Mouse (Mus musculus) limb, embryonic 13.5 days (tissue): ENCODE measurements at regions not wholly inside any gene's neighbourhood (a gene's known extent, or its start where the extent isn't known, plus 50 kb on each side); places are given as distances from the start of the nearest gene placed in this dataset.

Source experiments
- ATAC-seq: fragments of 200-750 bp; cut with Nextera tagmentation; 2 replicates; pipeline ENCODE4 v1.8.0; 2017; ENCODE audit warnings: low read depth, moderate number of reproducible peaks, moderate TSS enrichment; ENCODE audit not compliant: low FRiP score
- H3K27ac ChIP-seq: fragments of 300-500 bp; sonication (generic); 2 replicates; pipeline ENCODE4 v1.5.1; 2015; ENCODE audit warnings: inconsistent platforms, mild to moderate bottlenecking, moderate library complexity
- H3K27me3 ChIP-seq: fragments of 300-500 bp; sonication (generic); 2 replicates; pipeline ENCODE4 v1.6.1; 2015; ENCODE audit warnings: mild to moderate bottlenecking, inconsistent platforms
- H3K36me3 ChIP-seq: fragments of 300-500 bp; sonication (generic); 2 replicates; pipeline ENCODE4 v1.6.1; 2015; ENCODE audit warnings: inconsistent platforms, mild to moderate bottlenecking, moderate library complexity
- H3K4me1 ChIP-seq: fragments of 300-500 bp; sonication (generic); 2 replicates; pipeline ENCODE4 v1.6.1; 2015; ENCODE audit warnings: inconsistent platforms
- H3K4me2 ChIP-seq: fragments of 300-500 bp; sonication (generic); replicated peaks from 2 replicates; pipeline ENCODE4 v1.6.1; 2015; ENCODE audit warnings: inconsistent platforms, mild to moderate bottlenecking, moderate library complexity
- H3K4me3 ChIP-seq: fragments of 300-500 bp; sonication (generic); 2 replicates; pipeline ENCODE4 v1.5.1; 2015; ENCODE audit warnings: moderate library complexity, mild to moderate bottlenecking, inconsistent platforms
- H3K9ac ChIP-seq: fragments of 300-500 bp; sonication (generic); 2 replicates; pipeline ENCODE4 v1.6.1; 2015; ENCODE audit warnings: mild to moderate bottlenecking, inconsistent platforms
- H3K9me3 ChIP-seq: fragments of 300-500 bp; sonication (generic); 2 replicates; pipeline ENCODE4 v1.6.1; 2016; ENCODE audit warnings: inconsistent platforms
- WGBS: fragments of 180-500 bp; shearing (Covaris S2); methylation state at CpG from one replicate; pipeline ENCODE4 v1.1.7; 2015; 5-methylcytosine and 5-hydroxymethylcytosine counted together

DNA sequence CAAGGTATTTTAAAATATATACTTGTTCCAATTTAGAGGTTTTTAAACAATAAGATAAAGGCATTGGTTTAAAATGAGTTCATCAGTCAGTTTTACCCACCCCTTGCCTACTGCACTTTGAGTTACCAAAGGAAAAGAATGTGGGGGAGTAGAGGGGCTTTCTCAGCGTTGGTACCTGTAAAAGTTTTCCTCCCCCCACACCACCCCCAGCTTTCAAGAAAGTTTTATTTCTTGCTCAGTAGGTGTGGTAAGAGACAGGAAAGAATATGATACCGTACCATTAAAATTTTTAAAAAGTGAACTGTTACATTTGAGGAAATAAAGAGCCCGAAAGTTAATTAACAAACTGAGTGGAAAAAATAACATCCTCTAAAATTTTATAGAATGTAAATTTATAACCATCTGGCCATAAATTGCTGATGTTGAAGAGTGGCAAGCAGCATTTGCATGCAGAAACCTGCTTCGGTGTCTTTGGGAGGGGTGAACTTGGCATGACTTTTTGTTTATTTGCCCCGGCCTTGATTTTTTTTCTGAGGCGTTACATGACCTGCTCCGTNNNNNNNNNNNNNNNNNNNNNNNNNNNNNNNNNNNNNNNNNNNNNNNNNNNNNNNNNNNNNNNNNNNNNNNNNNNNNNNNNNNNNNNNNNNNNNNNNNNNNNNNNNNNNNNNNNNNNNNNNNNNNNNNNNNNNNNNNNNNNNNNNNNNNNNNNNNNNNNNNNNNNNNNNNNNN lies 346.1 kb downstream of the Tfec start:
- no peak overlapping the region for H3K4me3 ChIP-seq
- peak; percentile 80 for ATAC-seq
- no peaks in the 10 kb centered on the region for H3K9me3 ChIP-seq
- no peaks in the 10 kb centered on the region for H3K36me3 ChIP-seq
- H3K4me1 ChIP-seq = peaks cover 42% of the 10 kb centered on the region
- H3K4me2 ChIP-seq = 0 out of 2 replicates have a peak overlapping the region, but pooled peaks have one; percentile 19
- WGBS = 13% methylated on average over 7 of the region's 7 CpGs
- H3K27me3 ChIP-seq = no peaks in the 10 kb centered on the region
- H3K9ac ChIP-seq = no peak overlapping the region
- peak overlapping the region; percentile 81 for H3K27ac ChIP-seq

DNA sequence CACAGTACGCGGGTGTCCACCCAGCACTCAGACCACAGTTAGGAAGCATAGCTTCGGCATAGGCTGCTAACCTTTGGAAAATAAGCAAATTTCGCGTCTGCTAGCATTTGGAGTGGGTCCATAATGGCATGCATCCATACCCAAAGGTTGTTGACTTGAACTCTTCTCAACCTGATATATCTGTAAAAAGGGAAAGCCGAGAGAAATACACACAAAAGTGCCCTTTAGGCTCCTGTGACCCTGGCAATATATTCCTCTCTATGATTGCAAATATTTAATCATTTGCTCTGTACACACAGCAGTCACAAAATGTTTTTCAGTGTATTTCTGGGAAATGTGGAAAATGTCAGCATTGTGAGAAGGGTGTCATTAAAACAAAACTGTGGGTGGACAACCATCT lies 347.1 kb downstream of the Tfec start:
- H3K36me3 ChIP-seq = no peaks in the 10 kb centered on the region
- no peak overlapping the region for H3K4me3 ChIP-seq
- H3K9ac ChIP-seq = no peak overlapping the region
- peak overlapping the region; percentile 59 for H3K27ac ChIP-seq
- H3K4me2 ChIP-seq = no peak overlapping the region
- WGBS = 73% methylated on average over 6 of the region's 6 CpGs
- H3K27me3 ChIP-seq = no peaks in the 10 kb centered on the region
- no peak for ATAC-seq
- peaks cover 42% of the 10 kb centered on the region for H3K4me1 ChIP-seq
- no peaks in the 10 kb centered on the region for H3K9me3 ChIP-seq

DNA sequence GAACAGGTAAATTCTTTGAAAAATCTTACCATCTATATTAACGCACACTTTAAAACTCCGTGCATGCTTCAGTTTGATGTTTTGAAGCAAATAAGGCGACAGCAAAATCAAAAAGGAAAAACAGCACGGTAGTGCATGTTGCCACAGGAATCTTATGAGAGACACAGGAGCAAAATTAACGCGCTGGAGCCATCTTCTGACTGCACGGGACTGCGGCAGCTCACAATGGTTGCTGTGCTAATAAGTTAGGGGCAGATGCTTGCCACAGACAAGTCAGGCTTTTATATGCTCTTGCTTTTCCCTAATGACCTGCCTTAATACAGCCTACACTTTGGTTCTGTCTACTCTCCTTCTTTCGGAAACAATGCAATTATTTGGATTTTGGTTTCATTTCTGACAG lies 347.8 kb downstream of the Tfec start:
- Histone ChIP-seq H3K27ac (peak overlapping the region; percentile 59; the same call in 1 of the 2 replicates), H3K4me2 (no peak overlapping the region), H3K36me3 (no peaks in the 10 kb centered on the region), H3K4me1 (peaks cover 42% of the 10 kb centered on the region), H3K9me3 (no peaks in the 10 kb centered on the region), H3K9ac (no peak overlapping the region), H3K27me3 (no peaks in the 10 kb centered on the region), H3K4me3 (no peak overlapping the region)
- 55% methylated on average over 9 of the region's 9 CpGs for WGBS
- no peak for ATAC-seq

DNA sequence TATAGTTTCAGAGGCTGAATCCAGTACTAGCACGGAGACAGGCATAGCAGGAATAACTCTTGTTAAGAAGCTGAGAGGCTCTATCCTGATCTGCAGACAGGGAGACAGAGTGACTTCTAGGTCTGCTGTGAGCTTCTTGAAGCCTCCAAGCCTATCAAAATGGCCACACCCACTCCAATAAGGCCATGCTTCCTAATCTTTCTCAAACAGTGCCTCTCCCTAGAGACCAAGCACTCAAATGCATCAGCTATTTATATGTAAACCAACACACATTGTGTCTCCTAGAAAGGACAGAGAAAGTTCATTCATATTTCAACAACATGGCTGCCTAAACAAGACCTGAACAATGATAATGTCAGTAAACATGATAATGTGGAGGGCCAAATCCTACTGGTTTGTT lies 384.2 kb downstream of the Tfec start:
- peaks cover 14% of the 10 kb centered on the region for H3K9me3 ChIP-seq
- H3K4me3 ChIP-seq = no peak overlapping the region
- H3K4me2 ChIP-seq = no peak overlapping the region
- H3K4me1 ChIP-seq = no peaks in the 10 kb centered on the region
- WGBS = 58% methylated on average over 1 of the region's 1 CpGs
- no peak overlapping the region for H3K27ac ChIP-seq
- no peaks in the 10 kb centered on the region for H3K36me3 ChIP-seq
- no peaks in the 10 kb centered on the region for H3K27me3 ChIP-seq
- ATAC-seq = no peak
- no peak overlapping the region for H3K9ac ChIP-seq

DNA sequence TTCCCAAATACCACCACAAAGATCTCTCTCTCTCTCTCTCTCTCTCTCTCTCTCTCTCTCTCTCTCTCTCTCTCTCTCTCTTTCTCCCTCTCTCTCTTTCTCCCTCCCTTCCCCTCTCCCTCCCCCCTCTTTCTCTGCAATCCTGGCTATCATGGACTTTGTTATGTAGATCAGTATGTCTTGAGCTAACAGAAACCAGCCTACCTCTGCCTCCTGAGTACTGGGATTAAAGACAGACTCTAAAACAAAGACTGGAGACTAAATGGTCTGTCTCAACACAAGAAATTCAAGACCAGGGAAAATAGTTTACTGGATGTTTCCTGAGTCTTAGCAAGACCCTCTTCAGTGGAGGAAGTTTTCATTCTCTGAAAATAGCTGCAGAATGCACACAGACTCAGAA lies 384.7 kb downstream of the Tfec start:
- Histone ChIP-seq H3K27ac (no peak overlapping the region), H3K4me1 (no peaks in the 10 kb centered on the region), H3K36me3 (no peaks in the 10 kb centered on the region), H3K27me3 (no peaks in the 10 kb centered on the region), H3K4me2 (no peak overlapping the region), H3K9me3 (peaks cover 14% of the 10 kb centered on the region), H3K9ac (no peak overlapping the region), H3K4me3 (no peak overlapping the region)
- no peak for ATAC-seq

DNA sequence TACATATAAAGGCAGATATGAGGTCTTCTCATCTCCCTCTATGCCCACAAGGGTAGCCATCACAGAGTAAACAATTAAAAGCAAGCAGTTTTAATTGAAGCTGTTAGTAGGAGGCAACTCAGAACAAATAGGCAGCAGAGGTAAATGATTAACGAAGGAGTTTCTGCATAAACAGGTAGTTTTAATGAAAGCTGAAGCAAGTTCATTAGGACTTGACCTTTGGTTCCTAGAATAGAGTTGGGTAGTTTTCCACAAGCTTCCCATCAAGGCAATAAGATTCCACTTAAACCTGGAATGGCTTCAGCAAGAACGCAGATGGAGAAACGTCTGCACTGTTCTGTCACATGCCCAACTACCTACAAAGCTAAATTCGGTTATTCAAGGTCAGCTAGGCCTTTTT lies 394.4 kb downstream of the Tfec start:
- no peak overlapping the region for H3K27ac ChIP-seq
- WGBS = 74% methylated on average over 4 of the region's 4 CpGs
- H3K9me3 ChIP-seq = peaks cover 5% of the 10 kb centered on the region; the same call in 1 of the 2 replicates
- no peak overlapping the region for H3K4me3 ChIP-seq
- H3K4me2 ChIP-seq = no peak overlapping the region
- no peak overlapping the region for H3K9ac ChIP-seq
- no peak for ATAC-seq
- H3K4me1 ChIP-seq = no peaks in the 10 kb centered on the region
- no peaks in the 10 kb centered on the region for H3K36me3 ChIP-seq
- no peaks in the 10 kb centered on the region for H3K27me3 ChIP-seq

DNA sequence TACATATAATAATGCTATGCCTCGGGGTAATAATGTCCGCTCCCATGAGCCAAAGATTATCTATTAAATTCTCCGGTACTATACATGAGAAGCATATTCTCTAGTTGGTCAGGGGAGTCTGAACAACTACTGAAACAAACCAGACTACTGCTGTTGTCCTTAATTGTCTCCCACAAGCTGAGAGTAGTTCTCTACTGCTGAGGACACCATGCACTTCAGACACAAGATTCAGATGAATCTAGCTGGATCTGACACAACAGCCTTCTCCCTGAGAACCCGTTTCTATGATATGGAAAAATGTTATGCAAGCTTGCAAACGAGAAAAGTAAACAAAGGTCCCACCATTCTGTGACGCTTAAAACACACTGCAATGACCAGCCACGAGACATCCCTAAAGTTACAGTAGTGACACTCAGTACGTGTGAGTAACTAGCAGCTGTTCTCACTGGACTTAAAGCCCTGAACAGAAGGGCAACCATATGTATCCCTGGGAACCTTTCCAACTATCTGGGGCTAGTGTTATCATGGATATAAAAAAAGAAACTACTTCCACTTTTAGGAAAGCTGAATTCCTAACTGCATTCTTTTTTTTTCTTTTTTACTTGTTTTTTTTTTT lies 411.1 kb downstream of the Tfec start:
- Histone ChIP-seq H3K4me2 (no peak overlapping the region), H3K9me3 (no peaks in the 10 kb centered on the region), H3K4me1 (peaks cover 6% of the 10 kb centered on the region), H3K27ac (peak overlapping the region; percentile 72; the same call in 1 of the 2 replicates), H3K36me3 (no peaks in the 10 kb centered on the region), H3K27me3 (no peaks in the 10 kb centered on the region), H3K4me3 (no peak overlapping the region), H3K9ac (no peak overlapping the region)
- 66% methylated on average over 8 of the region's 8 CpGs for WGBS
- ATAC-seq = no peak; the same call in 1 of the 2 replicates

DNA sequence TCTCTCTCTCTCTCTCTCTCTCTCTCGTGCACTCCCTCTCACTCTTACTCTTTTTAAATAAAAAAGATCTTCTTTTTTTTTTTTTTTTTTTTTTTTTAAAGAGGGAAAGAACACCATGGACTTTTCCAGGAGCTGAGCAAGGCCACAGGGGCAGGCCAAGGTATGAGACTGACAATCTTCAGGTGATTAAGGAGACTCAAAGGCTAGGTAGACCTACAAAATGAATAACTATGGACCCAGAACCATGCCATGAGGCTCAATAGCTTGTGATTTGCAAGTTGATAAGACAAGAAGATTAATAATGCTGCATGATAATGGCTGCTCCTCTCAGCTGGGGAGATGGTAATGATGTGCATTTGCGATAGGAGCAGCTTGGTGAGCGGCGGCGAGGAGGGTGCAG lies 414.9 kb downstream of the Tfec start:
- H3K9ac ChIP-seq = no peak overlapping the region
- no peaks in the 10 kb centered on the region for H3K36me3 ChIP-seq
- H3K9me3 ChIP-seq = no peaks in the 10 kb centered on the region
- no peak overlapping the region for H3K27ac ChIP-seq
- H3K4me1 ChIP-seq = peaks cover 7% of the 10 kb centered on the region
- no peak overlapping the region for H3K4me2 ChIP-seq
- ATAC-seq = no peak
- no peak overlapping the region for H3K4me3 ChIP-seq
- no peaks in the 10 kb centered on the region for H3K27me3 ChIP-seq
- 77% methylated on average over 5 of the region's 5 CpGs for WGBS

DNA sequence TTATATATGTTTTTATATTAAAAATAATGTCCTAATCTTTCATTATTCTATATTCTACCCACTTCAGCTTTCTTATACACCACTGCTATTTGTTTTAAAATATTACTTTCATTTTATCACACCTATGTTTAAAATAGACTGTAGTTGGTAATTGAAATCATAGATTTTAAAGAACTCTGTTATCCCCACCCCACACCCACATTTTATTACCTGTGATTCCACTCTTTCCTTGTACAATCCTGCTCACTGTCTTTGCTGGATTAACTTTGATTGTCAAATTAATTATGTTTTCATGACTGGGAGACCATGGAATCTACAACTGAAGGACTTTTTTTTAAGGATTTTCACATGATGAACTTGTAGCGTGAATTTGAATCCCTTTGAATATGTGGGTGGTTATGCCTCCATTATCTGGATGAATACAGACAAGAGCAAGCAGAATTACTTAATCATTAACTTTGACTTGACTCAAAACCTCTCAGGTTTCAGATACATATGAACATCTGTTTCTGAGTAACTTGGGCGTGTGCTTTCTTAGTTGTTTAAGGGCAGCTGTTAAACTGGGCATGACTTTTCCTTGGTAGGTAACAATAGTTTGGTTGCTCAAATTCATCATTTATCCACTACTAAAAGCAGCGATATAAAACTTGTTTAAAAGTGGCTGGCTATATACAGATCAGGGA lies 429.4 kb downstream of the Tfec start:
- Histone ChIP-seq H3K27me3 (no peaks in the 10 kb centered on the region), H3K4me1 (no peaks in the 10 kb centered on the region), H3K9ac (no peak overlapping the region), H3K9me3 (no peaks in the 10 kb centered on the region), H3K36me3 (no peaks in the 10 kb centered on the region), H3K27ac (no peak overlapping the region), H3K4me2 (no peak overlapping the region), H3K4me3 (no peak overlapping the region)
- ATAC-seq = no peak
- WGBS = 67% methylated on average over 3 of the region's 3 CpGs

DNA sequence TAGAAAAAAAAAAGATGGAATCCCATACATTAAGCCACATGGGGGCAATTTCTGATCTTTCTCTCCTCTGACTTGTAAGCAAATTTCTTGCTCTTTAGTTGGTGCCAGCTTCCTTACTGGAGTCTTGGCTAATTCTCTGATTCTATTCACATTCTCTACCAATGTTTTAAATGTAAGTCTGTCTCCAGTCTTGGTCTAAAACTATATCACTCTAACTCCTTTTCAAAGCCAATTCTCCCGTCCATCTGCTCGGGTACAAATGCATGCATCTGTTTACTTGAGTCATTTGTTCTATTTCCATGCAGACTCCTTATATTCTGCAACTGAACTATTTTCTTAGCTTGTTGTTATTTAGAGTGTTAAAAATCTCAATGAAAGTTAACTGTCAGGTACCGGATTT lies 440.0 kb downstream of the Tfec start:
- no peak overlapping the region for H3K4me3 ChIP-seq

More for the DNA sequence above, 440.0 kb downstream of the Tfec start:
- Histone ChIP-seq H3K27me3 (no peaks in the 10 kb centered on the region), H3K4me1 (0 out of 2 replicates have a peak, but pooled peaks cover 3% of the 10 kb centered on the region), H3K36me3 (no peaks in the 10 kb centered on the region), H3K9ac (no peak overlapping the region), H3K4me2 (no peak overlapping the region), H3K27ac (no peak overlapping the region), H3K9me3 (no peaks in the 10 kb centered on the region)
- ATAC-seq = no peak
- 50% methylated on average over 3 of the region's 3 CpGs for WGBS
